Mouse (Mus musculus): ENCODE results near the gene Foxo3. TPM values are rescaled to one million over a fixed set of nuclear protein-coding genes. Genes with fewer than 3 reads are reported as not detected.

Gene Foxo3
- total RNA-seq, 2 experiments from 2014 or later, result 73.1 to 78.6 TPM

DNA sequence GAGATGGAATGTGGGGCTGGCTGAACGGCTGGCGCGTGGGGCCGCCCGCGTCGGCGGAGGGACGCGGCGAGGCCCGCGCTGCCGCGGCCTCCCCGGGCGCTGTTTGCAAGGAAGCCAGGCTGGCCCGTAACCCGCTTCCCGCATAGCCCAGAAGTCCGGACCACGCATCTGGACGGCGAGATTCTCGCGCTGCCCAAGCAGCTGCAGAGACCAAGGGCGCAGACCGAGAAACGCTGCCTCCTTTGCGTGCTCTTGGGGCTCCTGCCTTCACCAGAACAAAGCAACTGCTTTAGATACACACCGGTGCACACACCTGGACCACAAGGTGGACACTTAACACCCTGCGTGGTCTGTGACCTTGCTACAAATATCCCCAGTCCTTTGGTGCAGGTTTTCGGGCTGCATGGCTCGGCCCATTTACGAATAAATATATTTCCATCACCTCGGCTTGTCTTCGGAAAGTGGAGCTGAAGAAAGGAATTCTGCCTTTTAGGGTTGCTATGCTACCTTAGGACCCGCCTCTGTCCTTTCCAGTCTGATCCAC, 1.8 kb upstream of the Foxo3 start:
- intact Hi-C loops (cut with DNase I), result loop anchor here (5.0 to 10.0 kb wide), 5 partner anchors 251 to 764 kb away; partner anchors contain the start of gene Cd164
- DNase-seq (ENCODE audit: low spot score in 2 of 2), result no peak

- intact Hi-C loops (cut with DNase I), result loop anchor here (5.0 to 10.0 kb wide), 5 partner anchors 250 to 763 kb away; partner anchors contain the start of gene Cd164
- DNase-seq (ENCODE audit: low spot score in 2 of 2), result peak; percentile 99
Measured at GRCm38 (mm10) chr10:42277476-42278306, 1.1 kb upstream of the Foxo3 start.

- intact Hi-C loops (cut with DNase I), result loop anchor here (5.0 to 10.0 kb wide), 5 partner anchors 249 to 761 kb away; partner anchors contain the start of gene Cd164
- DNase-seq (ENCODE audit: low spot score in 2 of 2), result peak in 1 of 2 experiments; percentile 19
Measured at GRCm38 (mm10) chr10:42275871-42276501, 569 bp downstream of the Foxo3 start.

DNA sequence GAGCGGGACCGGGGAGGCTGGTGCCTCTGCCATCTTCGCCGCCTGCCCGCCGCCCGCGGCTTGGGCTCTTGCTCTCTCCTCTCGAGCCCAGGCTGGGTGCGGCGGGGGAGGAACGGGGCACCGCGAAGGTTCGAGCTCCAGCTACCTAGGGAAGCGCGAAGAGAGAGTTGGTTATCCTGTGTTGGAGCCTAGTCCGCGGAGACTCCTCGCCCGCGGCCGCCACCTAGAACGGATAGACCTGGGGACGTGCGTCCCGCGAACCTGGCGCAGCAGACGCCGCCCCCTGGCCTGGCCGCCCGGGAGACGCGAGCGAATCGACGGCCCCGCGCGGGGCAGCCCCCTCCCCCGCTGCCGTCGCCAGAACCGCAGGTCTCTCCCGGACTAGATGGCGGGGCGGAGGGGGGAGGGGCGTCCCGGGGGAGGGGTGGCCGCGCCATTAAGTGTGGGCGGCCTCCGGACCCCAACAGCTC, 1.1 kb downstream of the Foxo3 start:
- intact Hi-C loops (cut with DNase I), result loop anchor here (5.0 to 10.0 kb wide), 5 partner anchors 248 to 761 kb away; partner anchors contain the start of gene Cd164
- DNase-seq (ENCODE audit: low spot score in 2 of 2), result peak; percentile 62

GRCm38 (mm10) chr10:42274712-42275400, 1.7 kb downstream of the Foxo3 start:
- DNase-seq (ENCODE audit: low spot score in 2 of 2), result peak in 1 of 2 experiments; percentile 51
- intact Hi-C loops (cut with DNase I), result loop anchor here (5.0 to 10.0 kb wide), 5 partner anchors 248 to 760 kb away; partner anchors contain the start of gene Cd164

GRCm38 (mm10) chr10:42273760-42274691, 2.5 kb downstream of the Foxo3 start:
- DNase-seq (ENCODE audit: low spot score in 2 of 2), result peak; percentile 42 to 43
- intact Hi-C loops (cut with DNase I), result loop anchor here (10.0 kb wide), 1 partner anchor 759 kb away; the partner anchor contains the start of gene Cd164

DNA sequence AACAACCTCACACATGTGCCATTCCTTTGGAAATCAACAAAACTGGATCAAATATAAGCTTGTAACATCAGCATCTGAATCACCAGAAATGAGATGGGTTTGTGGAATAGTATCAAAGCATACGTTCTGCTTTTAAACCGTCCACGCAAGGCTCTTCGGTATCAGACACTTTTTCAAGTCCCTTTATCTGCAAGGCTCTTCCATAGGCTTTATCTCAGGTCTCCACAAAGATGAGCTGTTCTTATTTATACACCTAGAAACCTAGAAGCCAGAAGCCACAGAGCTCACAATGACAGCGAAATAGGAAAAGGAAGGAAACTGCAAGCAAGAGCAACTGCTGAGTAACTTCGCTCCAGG, 3.2 kb downstream of the Foxo3 start:
- DNase-seq (ENCODE audit: low spot score in 2 of 2), result no peak
- intact Hi-C loops (cut with DNase I), result loop anchor here (10.0 kb wide), 1 partner anchor 759 kb away; the partner anchor contains the start of gene Cd164

DNA sequence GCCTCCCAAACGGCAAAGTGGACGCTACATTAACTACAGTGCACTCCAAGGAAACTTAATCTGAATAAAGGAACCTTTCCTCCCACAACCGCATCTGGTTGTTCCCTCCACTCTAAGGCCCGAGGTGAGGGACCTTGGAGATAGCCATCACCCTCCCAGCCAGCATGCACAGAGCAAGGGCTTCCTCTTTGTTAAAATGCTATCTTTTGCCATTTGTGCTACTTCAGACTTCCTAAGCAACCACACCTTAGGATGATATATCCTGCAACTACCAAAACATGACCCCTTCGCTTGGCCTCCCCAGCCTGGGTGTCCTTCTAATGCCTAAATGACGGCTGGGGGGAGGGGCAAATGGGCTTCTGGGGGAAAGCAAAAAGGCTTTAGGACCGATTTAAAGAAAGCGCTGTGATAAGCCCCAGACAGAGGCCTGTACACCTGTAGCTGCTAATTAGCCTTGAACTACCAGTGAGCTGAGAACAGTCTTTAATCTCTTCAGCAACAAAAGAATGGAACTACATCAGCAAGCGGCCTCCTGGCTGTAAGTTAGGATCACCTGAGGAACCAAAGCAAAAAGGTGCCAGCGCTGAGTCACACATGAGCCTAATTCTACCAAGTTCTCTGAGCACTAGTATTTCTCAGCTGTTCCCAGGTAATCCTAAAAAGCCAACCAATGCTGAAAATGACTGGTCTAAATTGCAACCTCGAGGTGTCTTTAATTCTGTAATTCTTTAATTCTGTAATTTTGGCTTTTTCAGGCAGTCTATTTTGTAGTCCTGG, 4.9 kb downstream of the Foxo3 start:
- intact Hi-C loops (cut with DNase I), result loop anchor here (10.0 kb wide), 1 partner anchor 757 kb away; the partner anchor contains the start of gene Cd164
- DNase-seq (ENCODE audit: low spot score in 2 of 2), result no peak

GRCm38 (mm10) chr10:42270277-42271083, 6.1 kb downstream of the Foxo3 start:
- intact Hi-C loops (cut with DNase I), result loop anchor here (10.0 kb wide), 1 partner anchor 756 kb away; the partner anchor contains the start of gene Cd164

DNA sequence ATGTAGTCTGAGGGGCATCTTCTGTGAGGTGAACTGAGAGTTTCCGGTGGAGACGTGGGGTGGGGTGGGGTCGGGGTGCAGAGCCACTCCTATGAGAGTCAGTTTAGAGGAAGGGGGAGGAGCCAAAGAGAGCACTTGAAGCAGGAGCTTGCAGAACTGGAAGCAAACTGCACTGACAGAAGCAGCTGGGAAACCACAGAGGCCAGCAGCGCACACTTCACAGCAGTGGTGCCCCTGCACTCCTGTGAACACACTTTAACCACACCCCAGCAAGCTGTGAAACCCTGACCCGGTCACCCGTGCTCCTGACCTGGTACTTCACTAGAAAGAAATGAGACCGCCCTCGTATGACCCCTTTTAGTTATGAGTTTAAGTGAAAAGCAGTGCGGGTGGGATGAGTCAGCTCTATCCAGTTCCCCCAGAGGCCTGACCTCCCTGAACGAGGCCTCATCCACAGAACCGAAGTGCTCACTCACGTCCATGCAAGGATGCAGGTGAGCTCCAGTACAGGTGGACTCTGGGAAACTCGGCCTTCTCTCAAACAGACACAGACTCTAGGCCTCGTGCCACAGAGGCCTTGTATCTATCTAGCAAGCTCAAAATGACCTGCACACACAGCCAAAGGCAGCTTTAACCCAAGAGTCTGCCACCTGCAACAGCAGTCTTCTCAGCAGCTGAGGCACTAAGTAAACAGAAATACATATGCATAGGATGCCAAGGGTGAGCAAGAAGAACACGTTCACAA, 7.1 kb downstream of the Foxo3 start:
- no peak for DNase-seq (ENCODE audit: low spot score in 2 of 2)
- intact Hi-C loops (cut with DNase I), result loop anchor here (10.0 kb wide), 1 partner anchor 755 kb away; the partner anchor contains the start of gene Cd164

More at GRCm38 (mm10) chr10:42270277-42271083, 6.1 kb downstream of the Foxo3 start:
- DNase-seq (ENCODE audit: low spot score in 2 of 2), result no peak

GRCm38 (mm10) chr10:42267811-42268545, 8.6 kb downstream of the Foxo3 start:
- intact Hi-C loops (cut with DNase I), result no loop called here
- no peak for DNase-seq (ENCODE audit: low spot score in 2 of 2)

DNA sequence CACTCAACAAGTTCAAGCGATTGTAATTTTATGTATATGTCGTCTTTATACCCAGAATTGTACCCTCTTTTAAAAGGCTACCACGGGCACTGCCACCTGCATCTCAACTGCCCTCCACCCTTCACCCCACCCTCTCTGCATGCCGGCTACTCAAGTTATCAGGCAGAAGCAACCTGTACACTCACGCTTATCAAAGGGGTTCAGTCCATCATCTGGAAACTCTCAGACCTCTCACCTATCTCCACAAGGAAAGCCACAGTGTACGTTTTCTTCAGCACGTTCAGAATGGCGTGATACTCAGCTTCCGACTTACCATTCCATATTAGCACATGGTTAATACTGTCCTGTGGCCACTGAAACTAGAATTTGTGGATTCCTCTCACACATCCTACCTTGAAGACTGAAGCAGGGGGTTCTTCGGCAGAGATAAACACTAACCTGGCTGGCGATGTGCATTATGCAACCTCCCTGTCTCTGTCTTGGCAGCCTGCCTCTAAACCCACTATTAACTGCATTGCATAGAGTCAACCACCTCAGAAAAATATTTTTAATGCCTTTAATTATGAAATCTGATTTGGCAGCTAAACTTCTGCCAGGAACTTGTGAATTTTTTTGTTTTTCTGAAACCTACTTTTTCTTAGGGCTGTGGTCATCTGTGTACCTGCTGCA, 11.4 kb downstream of the Foxo3 start:
- intact Hi-C loops (cut with DNase I), result no loop called here

GRCm38 (mm10) chr10:42264195-42264594, 12.4 kb downstream of the Foxo3 start:
- no peak for DNase-seq (ENCODE audit: low spot score in 2 of 2)
- intact Hi-C loops (cut with DNase I), result no loop called here

More for the DNA sequence above, 11.4 kb downstream of the Foxo3 start:
- DNase-seq (ENCODE audit: low spot score in 2 of 2), result no peak

DNA sequence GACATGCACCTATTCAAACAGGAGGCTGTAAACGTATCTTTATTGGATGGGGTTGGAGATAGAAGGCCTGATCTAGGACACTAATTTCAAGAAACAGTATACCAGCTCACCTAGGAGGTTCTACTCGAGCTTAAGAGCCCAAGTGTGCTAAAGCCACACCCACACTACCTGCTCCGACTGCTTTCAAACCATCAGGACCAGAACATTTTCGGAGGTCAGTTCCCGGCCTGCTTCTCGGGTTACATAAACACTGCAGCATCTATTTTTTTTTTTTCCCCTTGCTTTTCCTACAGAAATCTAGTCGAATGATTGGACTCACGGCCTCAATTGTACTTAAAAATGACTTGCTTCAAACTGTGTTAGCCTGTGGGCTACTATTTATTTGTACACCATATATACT, 12.9 kb downstream of the Foxo3 start:
- intact Hi-C loops (cut with DNase I), result no loop called here
- no peak for DNase-seq (ENCODE audit: low spot score in 2 of 2)

- intact Hi-C loops (cut with DNase I), result no loop called here
- no peak for DNase-seq (ENCODE audit: low spot score in 2 of 2)
Measured at GRCm38 (mm10) chr10:42262061-42262460, 14.5 kb downstream of the Foxo3 start.
